Mouse (Mus musculus) spleen, adult 2 months (tissue): Measurements from ENCODE around the gene Tcf7l1. TPM values are rescaled to one million over a fixed set of nuclear protein-coding genes. Genes with fewer than 3 reads are reported as not detected.

Experiments used
- DNase-seq, 2 experiments: peaks; one replicate each; pipeline versions ENCODE4 v3.0.0 to v3.0.0-alpha.2; 2012 to 2021; ENCODE audit warnings: low spot score in 2 of 2, low read depth in 1 of 2
- H3K27ac ChIP-seq: fragments of 200-500 bp; 2 replicates; pipeline ENCODE4 v1.5.1; 2012; ENCODE audit warnings: low read length, inconsistent platforms; ENCODE audit not compliant: insufficient read depth
- H3K27me3 ChIP-seq: fragments of 200-500 bp; 2 replicates; pipeline ENCODE4 v1.6.1; 2012; ENCODE audit warnings: mild to moderate bottlenecking, moderate library complexity, low read length, inconsistent platforms; ENCODE audit not compliant: control insufficient read depth, insufficient read depth
- H3K36me3 ChIP-seq: fragments of 200-500 bp; 2 replicates; pipeline ENCODE4 v1.6.1; 2012; ENCODE audit warnings: mild to moderate bottlenecking, low read length, inconsistent platforms; ENCODE audit not compliant: control insufficient read depth, insufficient read depth
- H3K4me1 ChIP-seq: fragments of 200-500 bp; 2 replicates; pipeline ENCODE4 v1.6.1; 2011; ENCODE audit warnings: inconsistent platforms; ENCODE audit not compliant: control insufficient read depth, insufficient read depth, insufficient read length
- H3K4me3 ChIP-seq: fragments of 200-500 bp; 2 replicates; pipeline ENCODE4 v1.5.1; 2011; ENCODE audit warnings: mild to moderate bottlenecking, inconsistent platforms; ENCODE audit not compliant: insufficient read depth, insufficient read length; ENCODE audit errors: extremely low read depth
- CTCF ChIP-seq: fragments of 200-500 bp; IDR thresholded peaks from 2 replicates; pipeline ENCODE4 v1.5.1; 2011; ENCODE audit warnings: mild to moderate bottlenecking, inconsistent platforms; ENCODE audit not compliant: insufficient read depth, insufficient read length, insufficient replicate concordance; ENCODE audit errors: extremely low read depth
- POLR2A ChIP-seq: fragments of 200-500 bp; IDR thresholded peaks from 2 replicates; pipeline ENCODE4 v1.6.1; 2011; ENCODE audit warnings: low read depth, low read length, inconsistent platforms
- WGBS: fragments of 180-500 bp; shearing (Covaris S2); methylation state at CpG from one replicate; pipeline ENCODE4 v1.1.7; 2018; 5-methylcytosine and 5-hydroxymethylcytosine counted together
- polyA plus RNA-seq: library from polyadenylated mRNA; depleted of rRNA; stranded (reverse); fragments of >200 nt; gene quantifications from 2 replicates; pipeline ENCODE4 v1.2.3, GENCODE M21; 2012

Tcf7l1 gene
- polyA plus RNA-seq, 1 experiment = 10.5 TPM

DNA sequence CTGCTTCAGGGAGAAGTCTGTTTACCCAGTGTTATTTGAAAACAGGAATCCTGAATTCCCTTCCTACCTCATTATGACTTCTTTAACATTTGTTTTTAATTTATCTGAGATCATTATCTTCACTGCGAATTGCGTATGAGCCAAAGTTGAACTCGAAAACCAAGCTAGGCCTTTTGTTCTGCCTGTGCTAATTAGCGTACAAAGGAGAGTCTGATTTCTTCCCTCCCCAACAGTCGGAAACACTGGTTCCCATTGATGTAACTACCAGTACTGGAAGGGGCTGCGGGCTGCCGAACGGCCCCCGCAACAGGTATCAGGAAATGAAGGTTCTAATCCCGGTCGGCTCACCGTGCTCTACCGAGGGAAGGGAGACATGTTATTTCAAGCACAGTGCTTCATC, 19.7 kb downstream of the Tcf7l1 start:
- H3K27me3 ChIP-seq = no peaks in the 10 kb centered on the region; the same call in 1 of the 2 replicates
- DNase-seq = no peak
- 96% methylated on average over 13 of the region's 13 CpGs for WGBS
- no peak for TF ChIP-seq POLR2A
- TF ChIP-seq CTCF = no peak
- no peak overlapping the region for H3K4me3 ChIP-seq
- H3K27ac ChIP-seq = no peak overlapping the region
- H3K4me1 ChIP-seq = no peaks in the 10 kb centered on the region
- no peaks in the 10 kb centered on the region for H3K36me3 ChIP-seq

- no peak for DNase-seq
- Histone ChIP-seq H3K36me3 (no peaks in the 10 kb centered on the region), H3K4me3 (no peak overlapping the region), H3K27me3 (no peaks in the 10 kb centered on the region; the same call in 1 of the 2 replicates), H3K27ac (no peak overlapping the region), H3K4me1 (no peaks in the 10 kb centered on the region)
- WGBS = 91% methylated on average over 9 of the region's 9 CpGs
- no peak for TF ChIP-seq CTCF
- no peak for TF ChIP-seq POLR2A
Observed at GRCm38 (mm10) chr6:72768804-72769203, 20.2 kb downstream of the Tcf7l1 start.

- Histone ChIP-seq H3K36me3 (no peaks in the 10 kb centered on the region), H3K4me3 (no peak overlapping the region), H3K27me3 (no peaks in the 10 kb centered on the region; the same call in 1 of the 2 replicates), H3K27ac (no peak overlapping the region), H3K4me1 (no peaks in the 10 kb centered on the region)
- WGBS = 97% methylated on average over 9 of the region's 9 CpGs
- no peak for TF ChIP-seq POLR2A
- no peak for TF ChIP-seq CTCF
- DNase-seq = no peak
Observed at GRCm38 (mm10) chr6:72768097-72768496, 21.0 kb downstream of the Tcf7l1 start.

DNA sequence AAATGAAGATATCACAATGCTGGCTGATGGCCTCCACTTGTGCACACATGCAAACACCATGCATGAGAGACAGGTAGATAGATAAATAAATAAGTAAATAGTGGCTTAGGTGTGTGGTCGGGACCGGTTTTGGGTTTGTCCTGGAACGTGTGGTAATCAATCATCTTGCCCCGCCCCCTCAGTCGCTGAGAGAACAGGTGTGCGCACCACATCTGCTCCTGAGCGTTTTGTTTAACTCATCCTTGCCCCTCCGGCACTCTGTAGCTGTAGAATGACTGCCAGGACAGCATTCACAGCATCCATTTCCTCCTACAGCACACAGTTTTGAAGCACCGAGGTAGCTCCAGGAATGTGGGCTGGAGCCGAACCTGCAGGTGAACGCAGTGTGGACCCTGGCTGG, 25.4 kb downstream of the Tcf7l1 start:
- no peak overlapping the region for H3K27ac ChIP-seq
- H3K36me3 ChIP-seq = no peaks in the 10 kb centered on the region
- H3K4me3 ChIP-seq = no peak overlapping the region
- no peaks in the 10 kb centered on the region for H3K27me3 ChIP-seq
- no peak for DNase-seq
- WGBS = 89% methylated on average over 11 of the region's 11 CpGs
- no peaks in the 10 kb centered on the region for H3K4me1 ChIP-seq
- no peak for TF ChIP-seq POLR2A
- no peak for TF ChIP-seq CTCF

GRCm38 (mm10) chr6:72761645-72762044, 27.4 kb downstream of the Tcf7l1 start:
- WGBS = 60% methylated on average over 7 of the region's 7 CpGs
- Histone ChIP-seq H3K27me3 (no peaks in the 10 kb centered on the region), H3K27ac (no peak overlapping the region), H3K36me3 (no peaks in the 10 kb centered on the region), H3K4me1 (no peaks in the 10 kb centered on the region), H3K4me3 (no peak overlapping the region)
- DNase-seq = no peak
- no peak for TF ChIP-seq CTCF
- no peak for TF ChIP-seq POLR2A

DNA sequence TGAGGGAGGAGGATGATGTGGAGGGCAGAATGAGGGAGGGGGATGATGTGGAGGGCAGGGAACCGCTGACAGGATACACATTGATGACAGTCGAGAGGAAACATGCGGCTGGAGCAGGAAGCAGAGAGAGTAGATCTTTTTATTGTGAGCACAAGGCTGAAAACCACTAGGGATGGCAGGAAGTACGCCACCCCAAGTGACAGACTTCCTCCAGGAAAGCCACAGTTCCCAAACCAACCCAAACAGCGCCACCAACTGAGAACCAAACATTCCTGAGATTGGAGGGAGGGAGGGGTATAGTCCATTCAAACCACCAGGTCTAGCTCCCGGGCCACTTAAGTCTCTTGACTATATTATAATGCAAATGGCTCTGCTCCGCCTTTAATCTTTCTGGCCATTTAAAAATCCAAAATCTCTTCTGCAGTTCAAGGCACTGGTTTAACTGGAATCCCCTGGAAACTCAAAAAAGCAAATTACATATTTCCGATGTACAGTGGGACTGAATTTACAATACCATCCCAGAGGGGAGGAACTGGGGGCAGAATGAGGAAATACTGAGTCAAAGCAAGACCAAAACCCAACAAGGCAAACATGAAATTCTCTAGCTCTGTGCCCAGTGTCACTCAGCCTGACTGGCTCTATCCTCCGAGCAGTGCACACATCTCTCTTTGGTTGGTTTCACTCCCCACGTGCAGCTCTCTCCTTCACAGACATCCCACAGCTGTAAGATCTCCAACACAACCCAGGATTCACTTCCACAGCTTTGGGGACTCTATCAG, 30.6 kb downstream of the Tcf7l1 start:
- TF ChIP-seq CTCF (no peak), POLR2A (no peak)
- Histone ChIP-seq H3K27ac (no peak overlapping the region), H3K4me3 (no peak overlapping the region), H3K27me3 (no peaks in the 10 kb centered on the region), H3K4me1 (no peaks in the 10 kb centered on the region), H3K36me3 (no peaks in the 10 kb centered on the region)
- DNase-seq = no peak
- WGBS = 23% methylated on average over 10 of the region's 10 CpGs

DNA sequence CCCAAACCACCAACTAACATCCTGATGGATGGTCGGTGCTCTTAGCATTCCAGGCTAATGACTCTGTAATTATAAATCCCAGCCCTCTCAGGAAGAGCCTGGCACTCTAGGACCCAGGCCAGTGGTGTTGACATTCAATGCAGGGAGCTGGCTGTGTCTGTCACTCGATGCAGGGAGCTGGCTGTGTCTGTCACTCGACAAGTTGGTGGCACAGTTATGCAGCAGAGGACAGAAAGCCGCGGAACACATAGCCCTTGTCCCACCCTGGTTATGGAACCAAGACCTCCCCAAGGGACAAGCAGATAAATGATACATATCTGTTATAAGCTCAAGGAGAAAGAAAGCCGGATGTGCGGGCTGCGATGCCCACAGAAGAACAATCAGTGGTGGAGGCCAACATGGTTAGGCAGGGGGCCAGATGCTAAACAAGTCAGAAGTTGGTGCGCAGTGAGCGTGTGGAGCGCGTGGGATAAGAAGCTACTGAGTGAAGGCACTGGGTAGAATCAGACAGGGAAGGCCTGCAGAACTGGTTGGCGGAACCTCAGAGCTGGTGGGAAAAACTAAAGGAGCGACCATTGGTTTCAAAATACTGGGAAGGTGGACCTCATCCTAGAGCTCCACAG, 33.7 kb downstream of the Tcf7l1 start:
- no peak for TF ChIP-seq CTCF
- no peak for TF ChIP-seq POLR2A
- H3K27me3 ChIP-seq = no peaks in the 10 kb centered on the region
- 83% methylated on average over 14 of the region's 14 CpGs for WGBS
- H3K27ac ChIP-seq = no peak overlapping the region
- H3K4me1 ChIP-seq = no peaks in the 10 kb centered on the region
- no peak for DNase-seq
- H3K4me3 ChIP-seq = no peak overlapping the region
- H3K36me3 ChIP-seq = no peaks in the 10 kb centered on the region
